ENCODE assay signal across 8 mouse cellular contexts in genomic region chr13:46619633-46620032, GRCm38 (mm10). TPM values are rescaled to one million over a fixed set of nuclear protein-coding genes. Genes with fewer than 3 reads are reported as not detected.
DNase-seq lines count a peak whose midpoint lies in the region; ATAC-seq and TF ChIP-seq lines count a peak whose summit lies in the region.

No protein-coding gene starts in this region.

- peak; percentile 68 for DNase-seq in brain, embryonic 14.5 days (ENCODE audit: low read depth)
- DNase-seq in hindbrain, embryonic 10.5 days (ENCODE audit: low spot score): peak; percentile 38
- no peak for DNase-seq in ovary, postnatal 14 days (ENCODE audit: low spot score)

- no peak for TF ChIP-seq POLR2A in brain, embryonic 14.5 days (IDR thresholded peaks at IDR 0.05; ENCODE audit: borderline replicate concordance, extremely low read depth, insufficient read depth, insufficient read length, poor library complexity, severe bottlenecking)
- TF ChIP-seq POLR2A in small intestine, adult 2 months (IDR thresholded peaks at IDR 0.05; ENCODE audit: low read depth, low read length): no peak

- H3K4me3 ChIP-seq in heart, embryonic 16.5 days (ENCODE audit: low read length): no peak overlapping the region
- no peak overlapping the region for H3K4me3 ChIP-seq in heart, embryonic 12.5 days
- no peak overlapping the region for H3K4me3 ChIP-seq in hindbrain, embryonic 10.5 days
- no peak overlapping the region for H3K4me3 ChIP-seq in lung, embryonic 15.5 days
- peak overlapping the region; percentile 18 for H3K4me3 ChIP-seq in small intestine, adult 2 months (ENCODE audit: low read depth, low read length)

- no peak overlapping the region for H3K9ac ChIP-seq in heart, embryonic 16.5 days (ENCODE audit: low read length)
- H3K9ac ChIP-seq in heart, embryonic 12.5 days: no peak overlapping the region
- no peak overlapping the region for H3K9ac ChIP-seq in lung, embryonic 15.5 days

- no peaks in the 10 kb centered on the region for H3K27me3 ChIP-seq in heart, embryonic 16.5 days (ENCODE audit: control insufficient read depth, insufficient read depth, low read length)
- H3K27me3 ChIP-seq in heart, embryonic 12.5 days (replicated peaks): no peaks in the 10 kb centered on the region
- H3K27me3 ChIP-seq in hindbrain, embryonic 10.5 days (ENCODE audit: insufficient read depth, poor library complexity, severe bottlenecking): no peaks in the 10 kb centered on the region
- no peaks in the 10 kb centered on the region for H3K27me3 ChIP-seq in lung, embryonic 15.5 days
- no peaks in the 10 kb centered on the region for H3K27me3 ChIP-seq in small intestine, adult 2 months (ENCODE audit: control insufficient read depth, insufficient read depth, low read length)

- no peaks in the 10 kb centered on the region for H3K9me3 ChIP-seq in heart, embryonic 16.5 days (replicated peaks; ENCODE audit: control insufficient read depth, low read length)
- H3K9me3 ChIP-seq in heart, embryonic 12.5 days (replicated peaks): 0 out of 2 replicates have a peak, but pooled peaks cover 4% of the 10 kb centered on the region
- H3K9me3 ChIP-seq in hindbrain, embryonic 10.5 days: no peaks in the 10 kb centered on the region
- no peaks in the 10 kb centered on the region for H3K9me3 ChIP-seq in lung, embryonic 15.5 days

- 50% methylated on average over 11 of the region's 11 CpGs for WGBS in heart, embryonic 16.5 days
- WGBS in heart, embryonic 12.5 days: 56% methylated on average over 11 of the region's 11 CpGs
- WGBS in hindbrain, embryonic 10.5 days: 43% methylated on average over 11 of the region's 11 CpGs
- 5% methylated on average over 11 of the region's 11 CpGs for WGBS in lung, embryonic 15.5 days
- WGBS in small intestine, adult 2 months: 4% methylated on average over 11 of the region's 11 CpGs

- H3K4me2 ChIP-seq in heart, embryonic 16.5 days (ENCODE audit: low read depth, low read length): no peak overlapping the region
- H3K4me2 ChIP-seq in heart, embryonic 12.5 days: no peak overlapping the region
- H3K4me2 ChIP-seq in lung, embryonic 15.5 days: peak overlapping the region; percentile 39

- no peak overlapping the region for H3K27ac ChIP-seq in heart, embryonic 16.5 days (ENCODE audit: low read length)
- H3K27ac ChIP-seq in heart, embryonic 12.5 days (ENCODE audit: poor library complexity, severe bottlenecking): no peak overlapping the region
- H3K27ac ChIP-seq in hindbrain, embryonic 10.5 days: peak overlapping the region; percentile 18; the same call in 1 of the 2 replicates
- H3K27ac ChIP-seq in lung, embryonic 15.5 days: no peak overlapping the region
- H3K27ac ChIP-seq in small intestine, adult 2 months (ENCODE audit: insufficient read depth, low read depth, low read length): peak overlapping the region; percentile 5

- H3K36me3 ChIP-seq in heart, embryonic 16.5 days (ENCODE audit: control insufficient read depth, insufficient read depth): peaks cover 28% of the 10 kb centered on the region
- H3K36me3 ChIP-seq in heart, embryonic 12.5 days: peaks cover 54% of the 10 kb centered on the region
- no peaks in the 10 kb centered on the region for H3K36me3 ChIP-seq in hindbrain, embryonic 10.5 days
- H3K36me3 ChIP-seq in lung, embryonic 15.5 days: no peaks in the 10 kb centered on the region
- no peaks in the 10 kb centered on the region for H3K36me3 ChIP-seq in small intestine, adult 2 months (ENCODE audit: control insufficient read depth, insufficient read depth, low read length)

- no peaks in the 10 kb centered on the region for H3K4me1 ChIP-seq in heart, embryonic 16.5 days (ENCODE audit: control insufficient read depth, insufficient read depth, low read length)
- H3K4me1 ChIP-seq in heart, embryonic 12.5 days (replicated peaks): peaks cover 9% of the 10 kb centered on the region
- peaks cover 16% of the 10 kb centered on the region for H3K4me1 ChIP-seq in hindbrain, embryonic 10.5 days (replicated peaks)
- H3K4me1 ChIP-seq in lung, embryonic 15.5 days: peaks cover 8% of the 10 kb centered on the region; the same call in 1 of the 2 replicates
- peaks cover 15% of the 10 kb centered on the region for H3K4me1 ChIP-seq in small intestine, adult 2 months (ENCODE audit: control insufficient read depth, insufficient read depth, insufficient read length, low read length)

- no peak for TF ChIP-seq CTCF in brain, embryonic 14.5 days (IDR thresholded peaks at IDR 0.05; ENCODE audit: borderline replicate concordance, extremely low read depth, insufficient read depth, insufficient read length)
- no peak for TF ChIP-seq CTCF in small intestine, adult 2 months (IDR thresholded peaks at IDR 0.05; ENCODE audit: extremely low read depth, insufficient read length, insufficient replicate concordance, low read depth, low read length)

- ATAC-seq in heart, embryonic 16.5 days (replicated peaks; ENCODE audit: extremely low read depth, insufficient read depth, low FRiP score): 0 out of 2 replicates have a peak, but pooled peaks have one; percentile 23
- ATAC-seq in heart, embryonic 12.5 days (ENCODE audit: insufficient number of reproducible peaks, low FRiP score): no peak
- ATAC-seq in lung, embryonic 15.5 days (ENCODE audit: borderline replicate concordance, extremely low read depth, low FRiP score, low TSS enrichment): no peak
- ATAC-seq in erythroid progenitor cell, adult 5-6 weeks (replicated peaks; ENCODE audit: low FRiP score, poor library complexity, severe bottlenecking): no peak

RNA-seq across cellular contexts. Expression of gene Fam8a1, which starts 49.7 kb away (rescaled TPM):
- polyA plus RNA-seq in heart, embryonic 16.5 days (2015; fragmentation: Nextera tagmentation; extraction: Ambion mirVana): 8.2 TPM in 2 replicates
- polyA plus RNA-seq in heart, embryonic 12.5 days (2016; fragmentation: Nextera tagmentation; extraction: Ambion mirVana): 16.4 and 16.7 TPM in 2 replicates
- 64.6 and 66.2 TPM in 2 replicates for polyA plus RNA-seq in brain, embryonic 14.5 days (2012; rRNA removed)
- polyA plus RNA-seq in hindbrain, embryonic 10.5 days (2016; fragmentation: Nextera tagmentation; extraction: Ambion mirVana): 6.5 and 8.1 TPM in 2 replicates
- polyA plus RNA-seq in lung, embryonic 15.5 days (2015; fragmentation: Nextera tagmentation; extraction: Ambion mirVana): 8.4 and 10.2 TPM in 2 replicates
- 26.9 and 57.0 TPM in 2 replicates for polyA plus RNA-seq in small intestine, adult 2 months (2012; rRNA removed)
- total RNA-seq in erythroid progenitor cell, adult 5-6 weeks (2015; ENCODE audit: low replicate concordance): 18.7 and 21.0 TPM in 2 replicates
- 7.1 and 32.7 TPM in 2 replicates for total RNA-seq in erythroid progenitor cell, adult 5-6 weeks (2017; ENCODE audit: low replicate concordance)

Comparison
In these comparisons a context has a peak if more than half of its experiments do, and no peak if none do; other contexts are left out.
1. H3K27ac ChIP-seq: peak in hindbrain, embryonic 10.5 days (single experiment) and small intestine, adult 2 months (single experiment); none in heart, embryonic 16.5 days (single experiment), heart, embryonic 12.5 days (single experiment) and lung, embryonic 15.5 days (single experiment).